Mouse (Mus musculus) gastrocnemius, postnatal 36 days (tissue): Measurements from ENCODE around the gene Cd151. TPM values are rescaled to one million over a fixed set of nuclear protein-coding genes. Genes with fewer than 3 reads are reported as not detected.

Source experiments
- DNase-seq, 2 experiments: peaks; one replicate each; pipeline ENCODE4 v3.0.0; 2022
- intact Hi-C: fragments of 180-260 bp; cut with DNase I; formaldehyde crosslinking; loops from one replicate; pipeline ENCODE4 v1.15.1; 2025
- total RNA-seq, 2 experiments: library from RNA; stranded (reverse); gene quantifications; 2 replicates each; pipeline ENCODE4 v1.2.3; 2021

The Cd151 gene
- total RNA-seq, 2 experiments from 2014 or later = 65.6 to 83.2 TPM

- intact Hi-C loops = no loop called here
- no peak for DNase-seq
Measured at GRCm38 (mm10) chr7:141485186-141485585, 18.0 kb downstream of the Cd151 start.

GRCm38 (mm10) chr7:141485606-141486005 is 18.4 kb downstream of the Cd151 start:
- DNase-seq = no peak
- intact Hi-C loops = no loop called here

GRCm38 (mm10) chr7:141486239-141486638 is 19.0 kb downstream of the Cd151 start:
- DNase-seq = no peak
- intact Hi-C loops = no loop called here

- DNase-seq = no peak
- intact Hi-C loops = no loop called here
Measured at GRCm38 (mm10) chr7:141487141-141487540, 19.9 kb downstream of the Cd151 start.

- intact Hi-C loops = no loop called here
- no peak for DNase-seq
Measured at GRCm38 (mm10) chr7:141491151-141491550, 24.0 kb downstream of the Cd151 start.

- no peak for DNase-seq
- intact Hi-C loops = no loop called here
Measured at GRCm38 (mm10) chr7:141492738-141493137, 25.5 kb downstream of the Cd151 start.

GRCm38 (mm10) chr7:141493729-141494128 is 26.5 kb downstream of the Cd151 start:
- no peak for DNase-seq
- intact Hi-C loops = no loop called here

GRCm38 (mm10) chr7:141495379-141495778 is 28.2 kb downstream of the Cd151 start:
- no peak for DNase-seq
- intact Hi-C loops = no loop called here

- no peak for DNase-seq
- intact Hi-C loops = no loop called here
Measured at GRCm38 (mm10) chr7:141495940-141496339, 28.7 kb downstream of the Cd151 start.

- DNase-seq = no peak
- intact Hi-C loops = no loop called here
Measured at GRCm38 (mm10) chr7:141497600-141497999, 30.4 kb downstream of the Cd151 start.

- no peak for DNase-seq
- intact Hi-C loops = no loop called here
Measured at GRCm38 (mm10) chr7:141501820-141502555, 34.8 kb downstream of the Cd151 start.

GRCm38 (mm10) chr7:141502556-141502905 is 35.3 kb downstream of the Cd151 start:
- intact Hi-C loops = no loop called here
- DNase-seq = no peak

GRCm38 (mm10) chr7:141506278-141506677 is 39.1 kb downstream of the Cd151 start:
- DNase-seq = no peak
- intact Hi-C loops = no loop called here

GRCm38 (mm10) chr7:141508160-141508559 is 41.0 kb downstream of the Cd151 start:
- no peak for DNase-seq
- intact Hi-C loops = no loop called here

- intact Hi-C loops = no loop called here
- DNase-seq = no peak
Measured at GRCm38 (mm10) chr7:141510196-141510595, 43.0 kb downstream of the Cd151 start.

GRCm38 (mm10) chr7:141510681-141511191 is 43.5 kb downstream of the Cd151 start:
- DNase-seq = no peak
- intact Hi-C loops = no loop called here

- intact Hi-C loops = no loop called here
- no peak for DNase-seq
Measured at GRCm38 (mm10) chr7:141517638-141518037, 50.4 kb downstream of the Cd151 start.

GRCm38 (mm10) chr7:141518296-141518695 is 51.1 kb downstream of the Cd151 start:
- no peak for DNase-seq
- intact Hi-C loops = no loop called here

GRCm38 (mm10) chr7:141518926-141519325 is 51.7 kb downstream of the Cd151 start:
- no peak for DNase-seq
- intact Hi-C loops = no loop called here

- intact Hi-C loops = no loop called here
- no peak for DNase-seq
Measured at GRCm38 (mm10) chr7:141519795-141520194, 52.6 kb downstream of the Cd151 start.
